Mouse (Mus musculus) heart, embryonic 14.5 days (tissue): ENCODE results near the gene Slc25a11. TPM values are rescaled to one million over a fixed set of nuclear protein-coding genes. Genes with fewer than 3 reads are reported as not detected.

Source experiments
- ATAC-seq: fragments of 200-750 bp; cut with Nextera tagmentation; 2 replicates; pipeline ENCODE4 v1.8.0; 2017; ENCODE audit warnings: low read depth, moderate TSS enrichment; ENCODE audit not compliant: insufficient number of reproducible peaks, insufficient read depth, low FRiP score
- H3K27ac ChIP-seq, 2 experiments: fragments of 200-500 bp in 1 of 2; fragments of 300-500 bp in 1 of 2; sonication (generic) in 1 of 2; replicated peaks in 1 of 2; 2 replicates each; pipeline ENCODE4 v1.5.1; 2012 to 2014; ENCODE audit warnings: low read depth in 2 of 2, low read length in 2 of 2, control low read depth in 1 of 2, mild to moderate bottlenecking in 1 of 2, mixed read lengths in 1 of 2; ENCODE audit not compliant: control insufficient read depth in 1 of 2, insufficient read depth in 1 of 2
- H3K27me3 ChIP-seq: fragments of 300-500 bp; sonication (generic); 2 replicates; pipeline ENCODE4 v1.6.1; 2014; ENCODE audit warnings: mild to moderate bottlenecking, low read length, control low read depth; ENCODE audit not compliant: control insufficient read depth, insufficient read depth
- H3K36me3 ChIP-seq: fragments of 300-500 bp; sonication (generic); 2 replicates; pipeline ENCODE4 v1.6.1; 2014; ENCODE audit warnings: mild to moderate bottlenecking, control low read depth, low read length, mixed read lengths; ENCODE audit not compliant: control insufficient read depth, insufficient read depth
- H3K4me1 ChIP-seq, 2 experiments: fragments of 200-500 bp in 1 of 2; fragments of 300-500 bp in 1 of 2; sonication (generic) in 1 of 2; 2 replicates each; pipeline ENCODE4 v1.6.1; 2012 to 2014; ENCODE audit warnings: low read length in 2 of 2, control low read depth in 1 of 2, mixed read lengths in 1 of 2; ENCODE audit not compliant: control insufficient read depth in 2 of 2, insufficient read depth in 2 of 2
- H3K4me2 ChIP-seq: fragments of 300-500 bp; sonication (generic); 2 replicates; pipeline ENCODE4 v1.6.1; 2014; ENCODE audit warnings: mild to moderate bottlenecking, low read length
- H3K4me3 ChIP-seq, 2 experiments: fragments of 200-500 bp in 1 of 2; fragments of 300-500 bp in 1 of 2; sonication (generic) in 1 of 2; 2 replicates each; pipeline ENCODE4 v1.5.1; 2012 to 2014; ENCODE audit warnings: low read length in 2 of 2, mild to moderate bottlenecking in 2 of 2, control low read depth in 1 of 2, low read depth in 1 of 2, moderate library complexity in 1 of 2; ENCODE audit not compliant: control insufficient read depth in 1 of 2, insufficient read depth in 1 of 2
- H3K9ac ChIP-seq: fragments of 300-500 bp; sonication (generic); 2 replicates; pipeline ENCODE4 v1.6.1; 2014; ENCODE audit warnings: mild to moderate bottlenecking, low read length
- H3K9me3 ChIP-seq: fragments of 300-500 bp; sonication (generic); 2 replicates; pipeline ENCODE4 v1.6.1; 2016; ENCODE audit warnings: low read length, control low read depth; ENCODE audit not compliant: control insufficient read depth
- WGBS: fragments of 180-500 bp; shearing (Covaris S2); extraction: QIAGEN DNeasy Blood & Tissue Kit; methylation state at CpG from one replicate; pipeline ENCODE4 v1.1.7; 2014; 5-methylcytosine and 5-hydroxymethylcytosine counted together
- polyA plus RNA-seq: library from polyadenylated mRNA; unstranded; fragments of >200 nt; fragmentation: Nextera tagmentation; extraction: Ambion mirVana; gene quantifications from 2 replicates; pipeline ENCODE4 v1.2.1, GENCODE M21; 2014

Gene Slc25a11
- polyA plus RNA-seq, 1 experiment from 2014 or later: 290 TPM

- no peak for ATAC-seq
- Histone ChIP-seq H3K36me3 (peaks cover 44% of the 10 kb centered on the region), H3K27ac (no peak overlapping the region), H3K4me3 (no peak overlapping the region), H3K4me1 (peaks cover 4 to 7% of the 10 kb centered on the region in 2 experiments; a peak in 2 of 4 replicates), H3K9me3 (no peaks in the 10 kb centered on the region), H3K9ac (no peak overlapping the region), H3K27me3 (no peaks in the 10 kb centered on the region), H3K4me2 (no peak overlapping the region)
- WGBS: 80% methylated on average over 6 of the region's 6 CpGs
Observed at GRCm38 (mm10) chr11:70597301-70597700, 50.0 kb downstream of the Slc25a11 start.

- Histone ChIP-seq H3K4me2 (no peak overlapping the region), H3K4me3 (no peak overlapping the region), H3K4me1 (peaks cover 4 to 7% of the 10 kb centered on the region in 2 experiments; a peak in 2 of 4 replicates), H3K27ac (no peak overlapping the region), H3K36me3 (peaks cover 33% of the 10 kb centered on the region), H3K9me3 (no peaks in the 10 kb centered on the region), H3K9ac (no peak overlapping the region), H3K27me3 (no peaks in the 10 kb centered on the region)
- ATAC-seq: no peak
- 71% methylated on average over 4 of the region's 4 CpGs for WGBS
Observed at GRCm38 (mm10) chr11:70596094-70596493, 51.2 kb downstream of the Slc25a11 start.

GRCm38 (mm10) chr11:70595638-70596037 is 51.6 kb downstream of the Slc25a11 start:
- H3K4me2 ChIP-seq: no peak overlapping the region
- no peak for ATAC-seq
- 38% methylated on average over 2 of the region's 2 CpGs for WGBS
- no peak overlapping the region for H3K4me3 ChIP-seq
- no peak overlapping the region for H3K9ac ChIP-seq
- H3K27ac ChIP-seq: no peak overlapping the region
- no peaks in the 10 kb centered on the region for H3K27me3 ChIP-seq
- peaks cover 4 to 7% of the 10 kb centered on the region in 2 experiments; a peak in 2 of 4 replicates for H3K4me1 ChIP-seq
- H3K9me3 ChIP-seq: no peaks in the 10 kb centered on the region
- peaks cover 33% of the 10 kb centered on the region for H3K36me3 ChIP-seq

- Histone ChIP-seq H3K4me1 (peaks cover 4 to 7% of the 10 kb centered on the region in 2 experiments; a peak in 2 of 4 replicates), H3K36me3 (peaks cover 24% of the 10 kb centered on the region), H3K27ac (no peak overlapping the region), H3K27me3 (no peaks in the 10 kb centered on the region), H3K4me2 (no peak overlapping the region), H3K9me3 (no peaks in the 10 kb centered on the region), H3K9ac (no peak overlapping the region), H3K4me3 (no peak overlapping the region)
- WGBS: 70% methylated on average over 15 of the region's 15 CpGs
- ATAC-seq: no peak
Observed at GRCm38 (mm10) chr11:70594253-70594989, 52.9 kb downstream of the Slc25a11 start.

Other genes starting within 250 kb of the Slc25a11 start
- gene Pelp1, start 237.4 kb downstream of the Slc25a11 start, polyA plus RNA-seq: 17.8 and 17.9 TPM in 2 replicates
- 5.4 and 8.6 TPM in 2 replicates for gene Arrb2, start 214.8 kb downstream of the Slc25a11 start, polyA plus RNA-seq
- 25.1 and 26.8 TPM in 2 replicates for gene Med11, start 195.6 kb downstream of the Slc25a11 start, polyA plus RNA-seq
- 0.95 and 2.0 TPM in 2 replicates for gene Zmynd15, start 188.0 kb downstream of the Slc25a11 start, polyA plus RNA-seq
- gene Cxcl16, start 187.5 kb downstream of the Slc25a11 start, polyA plus RNA-seq: 9.4 and 10.3 TPM in 2 replicates
- 8.7 and 10.5 TPM in 2 replicates for gene Tm4sf5, start 142.2 kb downstream of the Slc25a11 start, polyA plus RNA-seq
- gene Vmo1, start 132.9 kb downstream of the Slc25a11 start, polyA plus RNA-seq: 0.32 and 0.43 TPM in 2 replicates
- gene Gltpd2, start 128.3 kb downstream of the Slc25a11 start, polyA plus RNA-seq: 0.27 and 0.49 TPM in 2 replicates
- 625 and 657 TPM in 2 replicates for gene Psmb6, start 122.1 kb downstream of the Slc25a11 start, polyA plus RNA-seq
- gene Gm40193, start 114.5 kb downstream of the Slc25a11 start, polyA plus RNA-seq: not detected in 2 replicates
- gene Pld2, start 107.4 kb downstream of the Slc25a11 start, polyA plus RNA-seq: 11.1 and 11.7 TPM in 2 replicates
- gene Mink1, start 84.6 kb downstream of the Slc25a11 start, polyA plus RNA-seq: 12.7 and 13.2 TPM in 2 replicates
- not detected in 2 replicates for gene 4930544D05Rik, start 31.6 kb downstream of the Slc25a11 start, polyA plus RNA-seq
- not detected in 2 replicates for gene Chrne, start 28.3 kb downstream of the Slc25a11 start, polyA plus RNA-seq
- gene Gp1ba, start 8.4 kb downstream of the Slc25a11 start, polyA plus RNA-seq: 0.74 and 1.2 TPM in 2 replicates
- gene Rnf167, start 244 bp downstream of the Slc25a11 start, polyA plus RNA-seq: 73.2 and 75.9 TPM in 2 replicates
- gene Pfn1, start 7.2 kb upstream of the Slc25a11 start, polyA plus RNA-seq: 1,353 and 1,384 TPM in 2 replicates
- gene Eno3, start 9.7 kb upstream of the Slc25a11 start, polyA plus RNA-seq: 468 and 495 TPM in 2 replicates
- 177 TPM in 2 replicates for gene Spag7, start 21.9 kb upstream of the Slc25a11 start, polyA plus RNA-seq
- gene Camta2, start 40.6 kb upstream of the Slc25a11 start, polyA plus RNA-seq: 13.7 and 13.8 TPM in 2 replicates
- 2.1 and 2.7 TPM in 2 replicates for gene Inca1, start 52.7 kb upstream of the Slc25a11 start, polyA plus RNA-seq
- gene Kif1c, start 53.1 kb upstream of the Slc25a11 start, polyA plus RNA-seq: 13.9 and 18.9 TPM in 2 replicates
- gene Zfp3, start 116.7 kb upstream of the Slc25a11 start, polyA plus RNA-seq: 9.3 and 9.9 TPM in 2 replicates
- gene Scimp, start 165.1 kb upstream of the Slc25a11 start, polyA plus RNA-seq: 0.50 and 0.62 TPM in 2 replicates
- gene Rabep1, start 197.3 kb upstream of the Slc25a11 start, polyA plus RNA-seq: 27.6 and 27.7 TPM in 2 replicates